ENCODE assay signal across 19 mouse cellular contexts in genomic region chr3:35962967-35963366, GRCm38 (mm10). TPM values are rescaled to one million over a fixed set of nuclear protein-coding genes. Genes with fewer than 3 reads are reported as not detected.
A peak's percentile ranks its signal among the peaks of the same experiment; 100 is the strongest.
DNase-seq lines count a peak whose midpoint lies in the region; ATAC-seq and TF ChIP-seq lines count a peak whose summit lies in the region.
"Had no signal": no experiment of that assay in that cellular context is flagged by ENCODE, and none has a peak within 500 bp of the region (broad histone marks: within the 10 kb centered on the region; RNA-seq: fewer than 3 reads in every experiment).

No protein-coding gene starts in this region.

- TF ChIP-seq CTCF in hindbrain, postnatal 0 days (IDR thresholded peaks at IDR 0.05; ENCODE audit: low read depth) = 0 out of 2 replicates have a peak, but pooled peaks have one; percentile 10
- TF ChIP-seq CTCF in lung, postnatal 0 days (IDR thresholded peaks at IDR 0.05) = peak; percentile 48
- TF ChIP-seq CTCF in MEL (IDR thresholded peaks at IDR 0.05 in 2 of 3, conservative IDR thresholded peaks at IDR 0.05 in 1 of 3; ENCODE audit: control insufficient read depth in 1 of 3, insufficient read depth in 1 of 3, low read depth in 2 of 3, low read length in 3 of 3, poor library complexity in 1 of 3, severe bottlenecking in 1 of 3) = peak in 2 of 3 experiments; percentile 34 to 36; a peak in 3 of 6 replicates
- TF ChIP-seq CTCF in small intestine, adult 2 months (IDR thresholded peaks at IDR 0.05; ENCODE audit: extremely low read depth, insufficient read length, insufficient replicate concordance, low read depth, low read length) = peak; percentile 9; the same call in 1 of the 2 replicates

- no peak for TF ChIP-seq POLR2A in MEL (IDR thresholded peaks at IDR 0.05; ENCODE audit: control insufficient read depth in 1 of 2, insufficient read depth in 1 of 2, low read depth in 1 of 2, low read length in 2 of 2, poor library complexity in 1 of 2)
- no peak for TF ChIP-seq POLR2A in small intestine, adult 2 months (IDR thresholded peaks at IDR 0.05; ENCODE audit: low read depth, low read length)

- no peak overlapping the region for H3K27ac ChIP-seq in hindbrain, postnatal 0 days
- H3K27ac ChIP-seq in hindbrain, embryonic 16.5 days (ENCODE audit: low read depth, low read length) = no peak overlapping the region
- H3K27ac ChIP-seq in lung, postnatal 0 days (ENCODE audit: low read length) = no peak overlapping the region
- no peak overlapping the region for H3K27ac ChIP-seq in MEL (ENCODE audit: control insufficient read depth, low read depth, low read length)
- H3K27ac ChIP-seq in small intestine, adult 2 months (ENCODE audit: insufficient read depth, low read depth, low read length) = no peak overlapping the region
- H3K27ac ChIP-seq in forebrain, embryonic 10.5 days = no peak overlapping the region
- no peak overlapping the region for H3K27ac ChIP-seq in forebrain, embryonic 13.5 days
- H3K27ac ChIP-seq: forebrain, embryonic 12.5 days; hindbrain, embryonic 13.5 days; liver, embryonic 13.5 days; midbrain, embryonic 15.5 days had no signal

- H3K4me2 ChIP-seq in hindbrain, postnatal 0 days (ENCODE audit: low read depth, low read length) = no peak overlapping the region
- no peak overlapping the region for H3K4me2 ChIP-seq in hindbrain, embryonic 16.5 days (ENCODE audit: low read length)
- H3K4me2 ChIP-seq in lung, postnatal 0 days (replicated peaks; ENCODE audit: low read depth, low read length) = no peak overlapping the region
- H3K4me2 ChIP-seq in forebrain, embryonic 13.5 days = no peak overlapping the region
- H3K4me2 ChIP-seq: forebrain, embryonic 12.5 days; hindbrain, embryonic 13.5 days; liver, embryonic 13.5 days; midbrain, embryonic 15.5 days had no signal

- DNase-seq in hindbrain, postnatal 0 days (ENCODE audit: low spot score) = no peak
- no peak for DNase-seq in lung, postnatal 0 days (ENCODE audit: low spot score)
- no peak for DNase-seq in lung, postnatal 36 days
- peak; percentile 23 for DNase-seq in MEL (ENCODE audit: low read depth, low spot score)
- DNase-seq in forebrain, embryonic 10.5 days (ENCODE audit: extremely low spot score, low spot score) = no peak
- DNase-seq: cerebellum, adult 11-12 months; cerebellum, postnatal 25 days; heart, postnatal 10 days; kidney, adult 8-10 months; liver, embryonic 13.5 days; lung, postnatal 10 days; thymus, postnatal 36 days had no signal

- no peak for ATAC-seq in hindbrain, postnatal 0 days
- no peak for ATAC-seq in hindbrain, embryonic 16.5 days
- ATAC-seq in lung, postnatal 0 days = no peak
- no peak for ATAC-seq in forebrain, embryonic 13.5 days
- ATAC-seq: midbrain, embryonic 15.5 days had no signal

- no peaks in the 10 kb centered on the region for H3K79me2 ChIP-seq in MEL (ENCODE audit: control insufficient read depth, insufficient read depth, low read length, poor library complexity)

- no peaks in the 10 kb centered on the region for H3K27me3 ChIP-seq in hindbrain, postnatal 0 days (ENCODE audit: insufficient read depth, low read length)
- no peaks in the 10 kb centered on the region for H3K27me3 ChIP-seq in hindbrain, embryonic 16.5 days (replicated peaks; ENCODE audit: control insufficient read depth, insufficient read depth, low read length)
- no peaks in the 10 kb centered on the region for H3K27me3 ChIP-seq in lung, postnatal 0 days (replicated peaks; ENCODE audit: insufficient read depth, low read length)
- no peaks in the 10 kb centered on the region for H3K27me3 ChIP-seq in MEL (ENCODE audit: control insufficient read depth in 1 of 2, insufficient read depth in 2 of 2, low read length in 2 of 2)
- H3K27me3 ChIP-seq in small intestine, adult 2 months (ENCODE audit: control insufficient read depth, insufficient read depth, low read length) = no peaks in the 10 kb centered on the region
- no peaks in the 10 kb centered on the region for H3K27me3 ChIP-seq in forebrain, embryonic 10.5 days (ENCODE audit: poor library complexity, severe bottlenecking)
- no peaks in the 10 kb centered on the region for H3K27me3 ChIP-seq in forebrain, embryonic 13.5 days
- H3K27me3 ChIP-seq: forebrain, embryonic 12.5 days; hindbrain, embryonic 13.5 days; liver, embryonic 13.5 days; megakaryocyte, embryonic 14.5 days; midbrain, embryonic 15.5 days had no signal

- no peaks in the 10 kb centered on the region for H3K4me1 ChIP-seq in hindbrain, postnatal 0 days (ENCODE audit: insufficient read depth, low read length)
- H3K4me1 ChIP-seq in hindbrain, embryonic 16.5 days (ENCODE audit: control insufficient read depth, insufficient read depth, low read depth, low read length) = no peaks in the 10 kb centered on the region
- no peaks in the 10 kb centered on the region for H3K4me1 ChIP-seq in lung, postnatal 0 days (ENCODE audit: insufficient read depth, low read depth, low read length)
- H3K4me1 ChIP-seq in MEL (ENCODE audit: control insufficient read depth in 1 of 2, insufficient read depth in 2 of 2, low read length in 2 of 2) = peaks cover 17 to 20% of the 10 kb centered on the region in 2 experiments
- no peaks in the 10 kb centered on the region for H3K4me1 ChIP-seq in small intestine, adult 2 months (ENCODE audit: control insufficient read depth, insufficient read depth, insufficient read length, low read length)
- H3K4me1 ChIP-seq in forebrain, embryonic 10.5 days = no peaks in the 10 kb centered on the region
- H3K4me1 ChIP-seq in forebrain, embryonic 13.5 days = no peaks in the 10 kb centered on the region
- H3K4me1 ChIP-seq: forebrain, embryonic 12.5 days; hindbrain, embryonic 13.5 days; midbrain, embryonic 15.5 days had no signal

- WGBS in hindbrain, postnatal 0 days = 93% methylated on average over 5 of the region's 5 CpGs
- WGBS in hindbrain, embryonic 16.5 days = 95% methylated on average over 5 of the region's 5 CpGs
- 91% methylated on average over 5 of the region's 5 CpGs for WGBS in lung, postnatal 0 days
- 90% methylated on average over 5 of the region's 5 CpGs for WGBS in small intestine, adult 2 months
- WGBS in forebrain, embryonic 10.5 days = 91% methylated on average over 5 of the region's 5 CpGs
- WGBS in forebrain, embryonic 13.5 days = 94% methylated on average over 5 of the region's 5 CpGs

- TF ChIP-seq EP300 in lung, postnatal 0 days (IDR thresholded peaks at IDR 0.05) = no peak
- no peak for TF ChIP-seq EP300 in MEL (IDR thresholded peaks at IDR 0.05; ENCODE audit: low read depth in 1 of 2, low read length in 2 of 2)

- H3K36me3 ChIP-seq in hindbrain, postnatal 0 days (ENCODE audit: insufficient read depth, low read length) = peaks cover 42% of the 10 kb centered on the region
- peaks cover 21% of the 10 kb centered on the region for H3K36me3 ChIP-seq in hindbrain, embryonic 16.5 days (ENCODE audit: control insufficient read depth, insufficient read depth, low read length)
- H3K36me3 ChIP-seq in lung, postnatal 0 days (ENCODE audit: insufficient read depth, low read length) = peaks cover 5% of the 10 kb centered on the region; the same call in 1 of the 2 replicates
- H3K36me3 ChIP-seq in MEL (ENCODE audit: control insufficient read depth in 1 of 2, insufficient read depth in 2 of 2, low read length in 2 of 2) = peaks cover 0 to 26% of the 10 kb centered on the region in 2 experiments; a peak in 2 of 4 replicates
- H3K36me3 ChIP-seq in small intestine, adult 2 months (ENCODE audit: control insufficient read depth, insufficient read depth, low read length) = peaks cover 16% of the 10 kb centered on the region
- peaks cover 57% of the 10 kb centered on the region for H3K36me3 ChIP-seq in forebrain, embryonic 10.5 days (replicated peaks)
- H3K36me3 ChIP-seq in forebrain, embryonic 13.5 days (ENCODE audit: poor library complexity, severe bottlenecking) = peaks cover 64% of the 10 kb centered on the region

- no peaks in the 10 kb centered on the region for H3K9me3 ChIP-seq in hindbrain, postnatal 0 days (ENCODE audit: low read length)
- H3K9me3 ChIP-seq in hindbrain, embryonic 16.5 days (ENCODE audit: control insufficient read depth, low read length) = no peaks in the 10 kb centered on the region
- no peaks in the 10 kb centered on the region for H3K9me3 ChIP-seq in lung, postnatal 0 days (ENCODE audit: low read length)
- H3K9me3 ChIP-seq in MEL (replicated peaks; ENCODE audit: insufficient read depth, low read length) = no peaks in the 10 kb centered on the region
- no peaks in the 10 kb centered on the region for H3K9me3 ChIP-seq in forebrain, embryonic 10.5 days
- H3K9me3 ChIP-seq in forebrain, embryonic 13.5 days (replicated peaks) = no peaks in the 10 kb centered on the region
- H3K9me3 ChIP-seq: forebrain, embryonic 12.5 days; hindbrain, embryonic 13.5 days; liver, embryonic 13.5 days; megakaryocyte, embryonic 14.5 days; midbrain, embryonic 15.5 days had no signal

- no peak overlapping the region for H3K4me3 ChIP-seq in hindbrain, postnatal 0 days (ENCODE audit: low read length)
- no peak overlapping the region for H3K4me3 ChIP-seq in hindbrain, embryonic 16.5 days (ENCODE audit: low read length)
- no peak overlapping the region for H3K4me3 ChIP-seq in lung, postnatal 0 days (ENCODE audit: low read depth, low read length)
- no peak overlapping the region for H3K4me3 ChIP-seq in MEL (ENCODE audit: control insufficient read depth in 1 of 2, insufficient read depth in 1 of 2, low read depth in 2 of 2, low read length in 2 of 2)
- H3K4me3 ChIP-seq in small intestine, adult 2 months (ENCODE audit: low read depth, low read length) = no peak overlapping the region
- H3K4me3 ChIP-seq in forebrain, embryonic 10.5 days = no peak overlapping the region
- no peak overlapping the region for H3K4me3 ChIP-seq in forebrain, embryonic 13.5 days
- H3K4me3 ChIP-seq: forebrain, embryonic 12.5 days; hindbrain, embryonic 13.5 days; liver, embryonic 13.5 days; megakaryocyte, embryonic 14.5 days; midbrain, embryonic 15.5 days had no signal

- H3K9ac ChIP-seq in hindbrain, postnatal 0 days (replicated peaks; ENCODE audit: low read length) = no peak overlapping the region
- H3K9ac ChIP-seq in hindbrain, embryonic 16.5 days (ENCODE audit: low read depth, low read length) = no peak overlapping the region
- no peak overlapping the region for H3K9ac ChIP-seq in lung, postnatal 0 days (replicated peaks; ENCODE audit: low read depth)
- H3K9ac ChIP-seq in MEL (ENCODE audit: control insufficient read depth, low read depth, low read length, poor library complexity, severe bottlenecking) = no peak overlapping the region
- no peak overlapping the region for H3K9ac ChIP-seq in forebrain, embryonic 13.5 days
- H3K9ac ChIP-seq: forebrain, embryonic 12.5 days; hindbrain, embryonic 13.5 days; liver, embryonic 13.5 days; midbrain, embryonic 15.5 days had no signal

- TF ChIP-seq RAD21 in MEL (IDR thresholded peaks at IDR 0.05; ENCODE audit: low read depth, low read length) = peak; percentile 33

RNA-seq across cellular contexts. Expression of gene Dcun1d1, which starts 25.7 kb away (rescaled TPM):
- total RNA-seq in hindbrain, postnatal 0 days (2014; rRNA removed) = 36.6 and 37.0 TPM in 2 replicates
- 107 and 110 TPM in 2 replicates for polyA plus RNA-seq in hindbrain, postnatal 0 days (2015; fragmentation: Nextera tagmentation; extraction: Ambion mirVana)
- 88.7 and 97.4 TPM in 2 replicates for polyA plus RNA-seq in hindbrain, embryonic 16.5 days (2015; fragmentation: Nextera tagmentation; extraction: Ambion mirVana)
- polyA plus RNA-seq in lung, postnatal 0 days (2015; fragmentation: Nextera tagmentation; extraction: Ambion mirVana) = 78.1 and 84.8 TPM in 2 replicates
- 35.1 and 37.7 TPM in 2 replicates for total RNA-seq in MEL (2012; rRNA removed)
- polyA plus RNA-seq in MEL (2012; ENCODE audit: insufficient read depth in 1 of 2, insufficient read length in 2 of 2, low read depth in 1 of 2, low replicate concordance in 2 of 2, missing spikeins in 1 of 2) = 10 to 100 TPM; 20.8 to 32.7 TPM
- polyA plus RNA-seq in small intestine, adult 2 months (2012; rRNA removed) = 0.50 and 4.6 TPM in 2 replicates
- 111 and 117 TPM in 2 replicates for polyA plus RNA-seq in forebrain, embryonic 10.5 days (2016; fragmentation: Nextera tagmentation; extraction: Ambion mirVana)
- 114 and 127 TPM in 2 replicates for polyA plus RNA-seq in forebrain, embryonic 13.5 days (2015; fragmentation: Nextera tagmentation; extraction: Ambion mirVana)

RNA-seq across cellular contexts. Expression of gene Mccc1, which starts 37.5 kb away (rescaled TPM):
- 4.5 and 6.0 TPM in 2 replicates for total RNA-seq in hindbrain, postnatal 0 days (2014; rRNA removed)
- polyA plus RNA-seq in hindbrain, postnatal 0 days (2015; fragmentation: Nextera tagmentation; extraction: Ambion mirVana) = 22.3 and 25.7 TPM in 2 replicates
- 26.3 and 29.1 TPM in 2 replicates for polyA plus RNA-seq in hindbrain, embryonic 16.5 days (2015; fragmentation: Nextera tagmentation; extraction: Ambion mirVana)
- 20.8 and 27.6 TPM in 2 replicates for polyA plus RNA-seq in lung, postnatal 0 days (2015; fragmentation: Nextera tagmentation; extraction: Ambion mirVana)
- 4.0 and 4.9 TPM in 2 replicates for total RNA-seq in MEL (2012; rRNA removed)
- polyA plus RNA-seq in MEL (2012; ENCODE audit: insufficient read depth in 1 of 2, insufficient read length in 2 of 2, low read depth in 1 of 2, low replicate concordance in 2 of 2, missing spikeins in 1 of 2) = 10 to 100 TPM in 1 of 2 experiments, not detected in 1; 14.7 TPM
- polyA plus RNA-seq in small intestine, adult 2 months (2012; rRNA removed) = 3.7 and 7.1 TPM in 2 replicates
- polyA plus RNA-seq in forebrain, embryonic 10.5 days (2016; fragmentation: Nextera tagmentation; extraction: Ambion mirVana) = 37.9 and 38.6 TPM in 2 replicates
- 33.8 and 34.7 TPM in 2 replicates for polyA plus RNA-seq in forebrain, embryonic 13.5 days (2015; fragmentation: Nextera tagmentation; extraction: Ambion mirVana)
